Mouse (Mus musculus): Measurements from ENCODE around the gene Chd1l.

DNA sequence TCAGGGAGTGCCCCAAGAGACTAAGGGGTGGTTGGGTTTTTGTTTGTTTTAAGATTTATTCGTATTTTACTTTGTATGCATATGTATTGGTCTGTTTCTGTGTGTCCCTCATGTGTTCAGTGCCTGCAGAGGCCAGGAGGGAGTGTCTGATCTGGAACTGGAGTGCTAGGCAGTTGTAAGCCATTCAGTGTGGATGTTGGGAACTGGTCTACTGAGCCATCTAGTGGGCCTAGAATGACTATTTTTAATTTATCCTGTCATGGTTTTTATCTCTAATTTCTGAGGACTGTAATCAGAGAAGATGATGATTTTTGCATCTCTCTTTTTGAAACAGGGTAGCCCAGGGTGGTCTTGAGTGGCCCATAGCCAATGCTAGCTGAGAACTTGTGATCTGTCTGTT is 71.4 kb downstream of the Chd1l start:
- no peak for TF ChIP-seq CTCF (conservative IDR thresholded peaks at IDR 0.05; ENCODE audit: low read length)
- no peak for TF ChIP-seq NANOG (IDR thresholded peaks at IDR 0.05; ENCODE audit: borderline replicate concordance, low read length)
- TF ChIP-seq POU5F1 (IDR thresholded peaks at IDR 0.05; ENCODE audit: borderline replicate concordance, low read length), result no peak
